Mouse (Mus musculus): ENCODE data around the gene Gng2. TPM values are rescaled to one million over a fixed set of nuclear protein-coding genes. Genes with fewer than 3 reads are reported as not detected.

Gng2 gene
- polyA plus RNA-seq, 2 experiments: 40.5 to 52.3 TPM

DNA sequence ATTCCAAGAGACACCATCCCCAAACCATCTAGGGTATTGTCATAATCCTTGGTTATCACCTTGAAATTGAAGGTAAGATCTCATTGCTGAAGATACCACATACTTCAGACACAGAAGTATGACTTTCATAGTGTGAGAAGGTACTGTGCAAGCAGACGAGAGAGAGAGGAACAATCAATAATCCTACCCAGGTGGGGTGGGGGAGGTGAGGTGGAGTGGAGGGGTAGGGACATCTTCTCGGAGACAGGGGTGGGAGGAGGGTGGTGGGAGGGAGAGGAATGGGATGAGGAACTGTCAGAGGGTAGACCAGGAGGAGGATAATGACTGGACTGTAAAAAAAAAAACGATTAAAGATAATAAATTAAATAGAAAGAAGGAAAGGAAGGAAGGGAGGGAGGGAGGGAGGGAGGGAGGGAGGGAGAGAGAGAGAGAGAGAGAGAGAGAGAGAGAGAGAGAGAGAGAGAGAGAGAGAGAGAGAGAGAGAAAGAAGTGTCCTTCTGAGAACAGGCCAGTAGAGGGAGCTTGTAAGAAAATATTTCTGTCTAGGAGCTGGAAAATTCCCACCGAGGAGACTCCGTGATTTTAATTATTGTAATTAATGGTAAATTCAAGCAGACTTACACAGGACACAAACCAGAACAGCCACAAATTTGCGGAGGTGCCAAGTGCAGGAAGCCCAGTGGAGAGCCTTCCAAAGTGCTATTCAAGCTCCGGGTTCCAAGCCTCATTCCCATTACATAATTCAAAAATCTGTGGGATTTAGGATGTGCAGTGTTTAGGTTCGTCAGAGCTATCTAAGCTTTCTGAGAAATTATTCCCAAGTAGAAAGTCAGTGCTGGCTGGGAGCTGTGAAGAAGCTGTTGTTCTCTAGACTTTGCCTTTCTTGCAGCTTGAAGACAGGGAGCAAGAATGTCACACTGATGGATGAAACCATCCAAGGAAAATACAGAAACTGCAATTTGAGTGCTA is 118.3 kb downstream of the Gng2 start:
- H3K4me2 ChIP-seq (replicated peaks; ENCODE audit: low read depth, low read length, severe bottlenecking): no peak overlapping the region
- no peak overlapping the region for H3K9ac ChIP-seq (ENCODE audit: low read depth, low read length, severe bottlenecking)
- no peaks in the 10 kb centered on the region for H3K4me1 ChIP-seq (ENCODE audit: control insufficient read depth, insufficient read depth, low read length)
- H3K9me3 ChIP-seq (ENCODE audit: control insufficient read depth, low read length): no peaks in the 10 kb centered on the region
- H3K27me3 ChIP-seq (ENCODE audit: control insufficient read depth, insufficient read depth, low read length): no peaks in the 10 kb centered on the region
- no peak overlapping the region for H3K4me3 ChIP-seq (replicated peaks; ENCODE audit: low read length)
- DNase-seq (ENCODE audit: low spot score) (peak; percentile 59), ATAC-seq (ENCODE audit: low FRiP score, low read depth) (no peak)
- no peak overlapping the region for H3K27ac ChIP-seq (replicated peaks; ENCODE audit: low read depth, low read length)
- WGBS: 41% methylated on average over 8 of the region's 8 CpGs
- H3K36me3 ChIP-seq (ENCODE audit: control insufficient read depth, insufficient read depth, low read length): no peaks in the 10 kb centered on the region
- no peak for TF ChIP-seq POLR2A (IDR thresholded peaks at IDR 0.05; ENCODE audit: borderline replicate concordance, extremely low read depth, insufficient read depth, insufficient read length)

DNA sequence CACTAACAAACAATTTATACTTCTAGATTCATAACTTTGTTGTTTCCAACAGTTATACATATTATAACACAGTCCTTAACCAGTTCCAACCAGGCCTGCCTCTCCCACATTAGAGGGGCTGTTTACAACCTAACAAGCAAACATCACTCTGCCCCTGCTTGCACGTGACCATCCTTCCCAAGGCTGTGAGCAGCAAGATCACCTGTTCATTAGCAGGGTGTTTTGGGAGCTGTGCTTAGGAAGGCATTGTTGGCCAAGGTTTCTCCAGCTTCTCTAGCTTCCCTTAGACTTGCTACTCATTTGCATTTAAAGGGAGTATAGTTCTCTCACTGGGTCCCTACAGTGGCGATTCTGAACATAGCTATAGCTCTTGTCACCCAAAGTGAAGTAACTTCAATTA is 119.1 kb downstream of the Gng2 start:
- Histone ChIP-seq H3K4me3 (replicated peaks; ENCODE audit: low read length) (no peak overlapping the region), H3K27me3 (ENCODE audit: control insufficient read depth, insufficient read depth, low read length) (no peaks in the 10 kb centered on the region), H3K27ac (replicated peaks; ENCODE audit: low read depth, low read length) (no peak overlapping the region), H3K4me1 (ENCODE audit: control insufficient read depth, insufficient read depth, low read length) (peaks cover 5% of the 10 kb centered on the region; the same call in 1 of the 2 replicates), H3K9me3 (ENCODE audit: control insufficient read depth, low read length) (no peaks in the 10 kb centered on the region), H3K4me2 (replicated peaks; ENCODE audit: low read depth, low read length, severe bottlenecking) (no peak overlapping the region), H3K9ac (ENCODE audit: low read depth, low read length, severe bottlenecking) (no peak overlapping the region), H3K36me3 (ENCODE audit: control insufficient read depth, insufficient read depth, low read length) (no peaks in the 10 kb centered on the region)
- 62% methylated on average over 2 of the region's 2 CpGs for WGBS
- ATAC-seq (ENCODE audit: low FRiP score, low read depth) (no peak), DNase-seq (ENCODE audit: low spot score) (no peak)
- no peak for TF ChIP-seq POLR2A (IDR thresholded peaks at IDR 0.05; ENCODE audit: borderline replicate concordance, extremely low read depth, insufficient read depth, insufficient read length)

DNA sequence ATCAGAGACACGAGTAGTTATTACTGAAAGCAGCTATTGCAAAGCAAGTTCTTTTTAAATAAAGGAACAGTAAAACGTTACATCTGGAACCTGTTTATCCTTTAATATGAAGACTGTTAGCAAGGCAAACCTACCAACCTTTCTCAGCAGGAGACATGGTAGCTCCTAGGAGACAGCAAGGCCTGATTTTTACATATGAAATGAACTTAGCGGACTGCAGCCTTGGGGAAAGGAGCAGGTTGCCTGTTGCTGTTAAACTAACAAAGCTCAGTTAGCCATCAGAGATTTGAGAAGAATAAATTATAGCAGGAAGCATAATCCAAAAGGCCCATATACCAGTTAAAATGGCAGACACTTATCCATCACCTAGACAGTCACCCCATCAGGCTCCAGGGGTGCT is 124.0 kb downstream of the Gng2 start:
- Histone ChIP-seq H3K36me3 (ENCODE audit: control insufficient read depth, insufficient read depth, low read length) (no peaks in the 10 kb centered on the region), H3K9me3 (ENCODE audit: control insufficient read depth, low read length) (no peaks in the 10 kb centered on the region), H3K4me3 (replicated peaks; ENCODE audit: low read length) (no peak overlapping the region), H3K9ac (ENCODE audit: low read depth, low read length, severe bottlenecking) (no peak overlapping the region), H3K4me2 (replicated peaks; ENCODE audit: low read depth, low read length, severe bottlenecking) (no peak overlapping the region), H3K4me1 (ENCODE audit: control insufficient read depth, insufficient read depth, low read length) (peaks cover 5% of the 10 kb centered on the region; the same call in 1 of the 2 replicates), H3K27me3 (ENCODE audit: control insufficient read depth, insufficient read depth, low read length) (no peaks in the 10 kb centered on the region), H3K27ac (replicated peaks; ENCODE audit: low read depth, low read length) (no peak overlapping the region)
- no peak for ATAC-seq (ENCODE audit: low FRiP score, low read depth)
- no peak for TF ChIP-seq POLR2A (IDR thresholded peaks at IDR 0.05; ENCODE audit: borderline replicate concordance, extremely low read depth, insufficient read depth, insufficient read length)
- 25% methylated on average over 3 of the region's 3 CpGs for WGBS
- no peak for DNase-seq (ENCODE audit: low spot score)

DNA sequence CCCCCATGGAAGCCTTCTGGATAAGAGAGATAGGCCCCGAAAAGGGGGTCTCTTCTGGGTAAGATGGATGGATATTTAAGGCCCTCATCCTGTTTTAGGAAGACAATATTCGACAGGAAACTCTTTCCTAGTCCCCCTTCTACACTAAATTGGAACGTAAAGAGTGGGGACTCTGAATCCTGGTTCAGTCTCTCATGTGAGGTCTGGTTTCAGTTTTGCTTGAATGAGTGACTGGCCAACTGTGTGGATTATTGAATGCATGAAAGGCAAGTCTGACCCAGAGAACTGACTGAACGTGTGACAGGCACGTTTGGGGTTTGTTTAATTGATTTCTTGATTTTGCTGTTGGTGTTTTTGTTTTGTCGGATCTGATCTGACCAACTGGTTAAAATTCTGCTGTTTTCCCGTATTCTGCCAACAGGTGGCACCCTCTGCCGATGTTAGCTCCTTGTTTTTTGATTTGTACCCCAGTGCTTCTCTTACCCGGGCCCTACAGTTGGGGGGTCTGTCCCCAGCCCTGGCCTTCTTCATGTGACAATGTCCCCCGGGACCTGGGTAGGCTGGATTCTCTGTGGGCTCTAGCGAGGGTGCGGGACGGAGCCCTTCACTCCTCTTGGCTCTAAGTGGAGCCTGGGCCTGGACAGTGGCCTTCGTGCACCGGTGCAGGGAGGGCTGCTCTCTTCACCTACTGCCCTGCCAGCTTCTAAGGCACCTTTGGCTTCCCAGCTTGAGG is 137.7 kb downstream of the Gng2 start:
- H3K4me2 ChIP-seq (replicated peaks; ENCODE audit: low read depth, low read length, severe bottlenecking): peak overlapping the region; percentile 32
- H3K9me3 ChIP-seq (ENCODE audit: control insufficient read depth, low read length): no peaks in the 10 kb centered on the region
- TF ChIP-seq POLR2A (IDR thresholded peaks at IDR 0.05; ENCODE audit: borderline replicate concordance, extremely low read depth, insufficient read depth, insufficient read length): no peak
- peak; percentile 79 for DNase-seq (ENCODE audit: low spot score)
- 28% methylated on average over 15 of the region's 15 CpGs for WGBS
- ATAC-seq (ENCODE audit: low FRiP score, low read depth): peak; percentile 34; the same call in 1 of the 2 replicates
- H3K4me3 ChIP-seq (replicated peaks; ENCODE audit: low read length): peak overlapping the region; percentile 16; the same call in 1 of the 2 replicates
- H3K36me3 ChIP-seq (ENCODE audit: control insufficient read depth, insufficient read depth, low read length): no peaks in the 10 kb centered on the region
- no peak overlapping the region for H3K27ac ChIP-seq (replicated peaks; ENCODE audit: low read depth, low read length)
- no peaks in the 10 kb centered on the region for H3K4me1 ChIP-seq (ENCODE audit: control insufficient read depth, insufficient read depth, low read length)
- peak overlapping the region; percentile 29; the same call in 1 of the 2 replicates for H3K9ac ChIP-seq (ENCODE audit: low read depth, low read length, severe bottlenecking)
- no peaks in the 10 kb centered on the region for H3K27me3 ChIP-seq (ENCODE audit: control insufficient read depth, insufficient read depth, low read length)

DNA sequence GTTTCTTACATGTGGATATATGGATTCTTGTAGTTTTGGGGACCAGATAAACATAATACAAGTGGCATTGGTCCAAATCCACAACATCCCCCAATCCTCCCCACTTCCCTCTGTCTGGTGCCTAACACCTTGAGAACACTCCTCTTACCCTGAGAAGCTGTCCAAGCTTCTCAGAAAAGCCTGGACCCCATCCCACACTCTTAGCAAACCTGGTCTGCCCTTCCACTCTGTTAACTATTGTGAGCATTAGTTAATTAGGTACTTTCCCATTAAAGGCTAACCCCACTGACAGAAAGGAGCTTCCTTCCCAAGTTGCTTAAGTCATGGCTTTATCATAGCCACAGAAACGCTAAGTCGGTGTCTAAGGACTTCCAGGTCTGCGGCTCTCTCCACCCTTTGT is 141.1 kb downstream of the Gng2 start:
- H3K4me1 ChIP-seq (ENCODE audit: control insufficient read depth, insufficient read depth, low read length): no peaks in the 10 kb centered on the region
- no peaks in the 10 kb centered on the region for H3K27me3 ChIP-seq (ENCODE audit: control insufficient read depth, insufficient read depth, low read length)
- no peak overlapping the region for H3K27ac ChIP-seq (replicated peaks; ENCODE audit: low read depth, low read length)
- H3K4me3 ChIP-seq (replicated peaks; ENCODE audit: low read length): no peak overlapping the region
- 90% methylated on average over 3 of the region's 3 CpGs for WGBS
- no peak overlapping the region for H3K4me2 ChIP-seq (replicated peaks; ENCODE audit: low read depth, low read length, severe bottlenecking)
- no peaks in the 10 kb centered on the region for H3K9me3 ChIP-seq (ENCODE audit: control insufficient read depth, low read length)
- no peak for TF ChIP-seq POLR2A (IDR thresholded peaks at IDR 0.05; ENCODE audit: borderline replicate concordance, extremely low read depth, insufficient read depth, insufficient read length)
- ATAC-seq (ENCODE audit: low FRiP score, low read depth): no peak
- H3K9ac ChIP-seq (ENCODE audit: low read depth, low read length, severe bottlenecking): no peak overlapping the region
- no peaks in the 10 kb centered on the region for H3K36me3 ChIP-seq (ENCODE audit: control insufficient read depth, insufficient read depth, low read length)
- no peak for DNase-seq (ENCODE audit: low spot score)

All from limb, embryonic 14.5 days (tissue).